Mouse (Mus musculus): Measurements from ENCODE around the gene Tuba1c. TPM values are rescaled to one million over a fixed set of nuclear protein-coding genes. Genes with fewer than 3 reads are reported as not detected.
"Not testable (repeated sequence)": the region's sequence is repeated elsewhere in the genome, so short reads cannot be mapped to it uniquely, and the experiment has no call there.

The Tuba1c gene
- total RNA-seq, 4 experiments from 2014 or later, result 41.1 to 59.7 (median 56.5) TPM

- DNase-seq (ENCODE audit: low spot score in 2 of 2), result no peak
These were observed 25.3 kb downstream of the Tuba1c start, which contains the start of gene Prph for GRCm38 (mm10) chr15:99055040-99055439. Gene Prph, plus strand, starts transcription at chr15:99055174.

- DNase-seq (ENCODE audit: low spot score in 2 of 2), result no peak
These were observed 25.8 kb downstream of the Tuba1c start for GRCm38 (mm10) chr15:99055511-99055961.

DNA sequence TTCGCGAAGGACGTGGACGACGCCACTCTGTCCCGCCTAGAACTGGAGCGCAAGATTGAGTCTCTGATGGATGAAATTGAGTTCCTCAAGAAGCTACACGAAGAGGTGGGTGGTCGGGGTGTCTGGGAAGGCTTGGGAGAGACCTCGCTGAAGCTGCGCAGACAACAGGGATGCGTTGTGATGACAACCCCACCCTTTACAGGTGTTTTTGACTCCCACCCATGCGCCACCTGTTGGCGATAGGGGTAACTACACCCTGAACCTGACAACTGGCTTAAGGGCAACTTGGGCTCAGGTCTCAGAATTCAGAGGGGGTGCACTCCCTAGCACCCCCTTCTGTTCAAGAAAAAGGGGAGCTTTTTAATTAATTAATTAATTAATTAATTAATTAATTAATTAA is 26.6 kb downstream of the Tuba1c start:
- DNase-seq (ENCODE audit: low spot score in 2 of 2), result no peak

GRCm38 (mm10) chr15:99065557-99066165 is 36.0 kb downstream of the Tuba1c start:
- no peak for DNase-seq (ENCODE audit: low spot score in 2 of 2)

- no peak for DNase-seq (ENCODE audit: low spot score in 2 of 2)
These were observed 42.3 kb downstream of the Tuba1c start for GRCm38 (mm10) chr15:99071988-99072387.

DNA sequence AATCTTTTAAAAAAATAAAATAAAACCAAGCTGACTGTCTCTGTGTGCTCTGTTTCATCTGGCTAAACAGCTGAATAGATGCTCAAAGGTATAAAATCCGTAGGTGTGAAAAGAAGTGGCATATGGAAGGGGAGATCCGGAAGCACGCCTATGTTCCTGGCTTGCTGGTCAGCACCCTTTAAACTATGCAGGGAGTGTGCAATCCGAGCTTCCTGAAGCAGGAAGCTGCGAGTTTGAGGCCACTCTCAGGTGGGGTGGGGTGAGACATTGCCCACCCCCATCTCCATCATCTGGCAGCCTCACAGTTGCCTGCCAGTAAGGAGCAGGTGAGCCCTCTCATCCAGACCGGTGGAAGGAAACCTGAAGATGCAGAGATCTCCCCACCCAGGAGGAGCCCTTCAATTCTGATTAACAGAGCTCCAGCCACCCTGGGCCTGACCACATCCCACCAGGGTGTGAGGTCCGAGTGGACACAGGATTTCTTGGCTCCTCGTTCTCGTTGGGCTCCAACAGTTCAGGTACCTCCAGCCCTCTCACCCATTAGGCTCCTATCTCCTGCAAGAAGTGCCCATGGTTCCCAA is 44.4 kb downstream of the Tuba1c start, which contains the start of gene Troap:
Troap (plus strand) TSS at position 557 of the 581 bp plus-strand sequence.
- no peak for DNase-seq (ENCODE audit: low spot score in 2 of 2)

GRCm38 (mm10) chr15:99074600-99075333 is 45.1 kb downstream of the Tuba1c start:
- peak; percentile 96 to 98 for DNase-seq (ENCODE audit: low spot score in 2 of 2)

- not testable (repeated sequence) for DNase-seq (ENCODE audit: low spot score in 2 of 2)
These were observed 46.3 kb downstream of the Tuba1c start for GRCm38 (mm10) chr15:99076011-99076410.

- DNase-seq (ENCODE audit: low spot score in 2 of 2), result no peak
These were observed 48.7 kb downstream of the Tuba1c start for GRCm38 (mm10) chr15:99078181-99078910.

GRCm38 (mm10) chr15:99079804-99080203 is 50.1 kb downstream of the Tuba1c start:
- DNase-seq (ENCODE audit: low spot score in 2 of 2), result no peak

GRCm38 (mm10) chr15:99082322-99082721 is 52.6 kb downstream of the Tuba1c start:
- no peak for DNase-seq (ENCODE audit: low spot score in 2 of 2)

DNA sequence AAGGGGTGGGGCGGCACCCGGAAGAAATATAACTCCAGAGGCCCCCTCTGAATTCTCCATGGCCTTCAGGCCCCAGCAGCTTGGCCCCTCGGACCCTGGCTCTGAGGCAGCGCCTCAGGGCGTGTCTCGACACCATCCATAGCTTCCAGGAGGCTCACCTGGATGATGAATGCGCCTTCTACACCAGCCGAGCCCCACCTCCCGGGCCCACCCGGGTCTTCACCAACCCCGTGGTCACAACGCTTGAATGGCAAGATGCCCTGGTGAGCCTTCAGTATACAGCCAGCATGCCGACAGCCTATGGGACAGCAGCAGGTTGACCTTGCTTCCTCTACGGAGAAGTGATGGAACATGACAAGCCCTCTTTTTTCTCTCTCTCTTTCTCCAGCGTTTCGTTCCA is 53.1 kb downstream of the Tuba1c start:
- no peak for DNase-seq (ENCODE audit: low spot score in 2 of 2)

DNA sequence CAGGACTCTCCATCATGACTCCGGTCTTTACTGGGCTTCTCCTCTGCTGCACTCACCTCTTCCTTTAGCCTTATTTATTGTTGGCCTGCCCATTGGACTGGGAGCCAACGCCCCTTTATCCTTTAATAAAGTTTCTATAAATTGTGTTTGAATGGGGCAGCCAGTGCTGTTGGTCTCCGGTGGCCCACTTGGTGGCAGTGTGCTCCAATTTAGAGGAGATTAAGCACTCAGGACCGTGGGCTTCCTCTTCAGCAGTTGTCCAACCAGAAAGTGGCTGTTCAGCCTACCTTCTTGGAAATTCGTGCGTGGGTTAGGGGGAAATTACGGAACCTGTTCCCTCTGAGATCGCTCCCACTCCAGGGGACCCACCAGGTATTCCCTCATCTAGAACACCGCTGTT is 53.6 kb downstream of the Tuba1c start:
- no peak for DNase-seq (ENCODE audit: low spot score in 2 of 2)

GRCm38 (mm10) chr15:99083867-99084557 is 54.3 kb downstream of the Tuba1c start:
- DNase-seq (ENCODE audit: low spot score in 2 of 2), result no peak

- DNase-seq (ENCODE audit: low spot score in 2 of 2), result no peak
These were observed 54.9 kb downstream of the Tuba1c start for GRCm38 (mm10) chr15:99084618-99085017.

GRCm38 (mm10) chr15:99085997-99086396 is 56.3 kb downstream of the Tuba1c start:
- DNase-seq (ENCODE audit: low spot score in 2 of 2), result no peak

- no peak for DNase-seq (ENCODE audit: low spot score in 2 of 2)
These were observed 57.8 kb downstream of the Tuba1c start, which contains the start of gene C1ql4 for GRCm38 (mm10) chr15:99087253-99088075. Gene C1ql4, minus strand, starts transcription at chr15:99087817.

All from left cerebral cortex, adult 8-10 months (tissue).